ENCODE assay signal across 25 mouse cellular contexts in genomic region chr5:117486092-117486491, GRCm38 (mm10).
"Had no signal": no experiment of that assay in that cellular context is flagged by ENCODE, and none has a peak within 500 bp of the region (broad histone marks: within the 10 kb centered on the region; RNA-seq: fewer than 3 reads in every experiment).

No protein-coding gene starts in this region.

- H3K4me3 ChIP-seq: heart, embryonic 10.5 days; heart, embryonic 12.5 days; hindbrain, embryonic 10.5 days; hindbrain, embryonic 12.5 days; kidney, embryonic 15.5 days; layer of hippocampus, adult 2 months; left cerebral cortex, adult 2 months; limb, embryonic 13.5 days; limb, embryonic 15.5 days; liver, embryonic 12.5 days had no signal

- H3K4me2 ChIP-seq: heart, embryonic 12.5 days; hindbrain, embryonic 12.5 days; hindbrain, embryonic 14.5 days; kidney, embryonic 15.5 days; limb, embryonic 13.5 days; limb, embryonic 15.5 days; liver, embryonic 12.5 days had no signal

- ATAC-seq: hindbrain, embryonic 16.5 days; intestine, embryonic 16.5 days; liver, embryonic 12.5 days had no signal

- DNase-seq: gastrocnemius, postnatal 14 days; gastrocnemius, postnatal 36 days; heart, adult 18-20 months; heart, postnatal 10 days; heart, postnatal 4 days; kidney, adult 11 months; kidney, adult 2 months; kidney, adult 9 months; kidney, postnatal 14 days; kidney, postnatal 36 days; left cerebral cortex, postnatal 4 days had no signal

- H3K9me3 ChIP-seq: heart, embryonic 10.5 days; heart, embryonic 12.5 days; hindbrain, embryonic 10.5 days; hindbrain, embryonic 12.5 days; kidney, embryonic 15.5 days; limb, embryonic 13.5 days; limb, embryonic 15.5 days; liver, embryonic 12.5 days had no signal

- H3K27ac ChIP-seq: heart, embryonic 10.5 days; hindbrain, embryonic 10.5 days; hindbrain, embryonic 12.5 days; hindbrain, embryonic 14.5 days; kidney, embryonic 15.5 days; kidney, postnatal 0 days; layer of hippocampus, adult 2 months; left cerebral cortex, adult 2 months; limb, embryonic 13.5 days; limb, embryonic 15.5 days; liver, embryonic 12.5 days had no signal

- H3K9ac ChIP-seq: heart, embryonic 12.5 days; hindbrain, embryonic 12.5 days; hindbrain, embryonic 14.5 days; kidney, embryonic 15.5 days; limb, embryonic 13.5 days; limb, embryonic 15.5 days; liver, embryonic 12.5 days had no signal

- H3K27me3 ChIP-seq: heart, embryonic 12.5 days; hindbrain, embryonic 12.5 days; kidney, embryonic 15.5 days; limb, embryonic 13.5 days; limb, embryonic 15.5 days; liver, embryonic 12.5 days had no signal

- H3K36me3 ChIP-seq: heart, embryonic 10.5 days; heart, embryonic 12.5 days; hindbrain, embryonic 10.5 days; hindbrain, embryonic 12.5 days; kidney, embryonic 15.5 days; limb, embryonic 13.5 days; limb, embryonic 15.5 days; liver, embryonic 12.5 days had no signal

- H3K4me1 ChIP-seq: heart, embryonic 12.5 days; hindbrain, embryonic 12.5 days; kidney, embryonic 15.5 days; limb, embryonic 13.5 days; limb, embryonic 15.5 days; liver, embryonic 12.5 days had no signal
